Mouse (Mus musculus): ENCODE data around the gene Btbd9.
A peak's percentile ranks its signal among the peaks of the same experiment; 100 is the strongest.

The Btbd9 gene

DNA sequence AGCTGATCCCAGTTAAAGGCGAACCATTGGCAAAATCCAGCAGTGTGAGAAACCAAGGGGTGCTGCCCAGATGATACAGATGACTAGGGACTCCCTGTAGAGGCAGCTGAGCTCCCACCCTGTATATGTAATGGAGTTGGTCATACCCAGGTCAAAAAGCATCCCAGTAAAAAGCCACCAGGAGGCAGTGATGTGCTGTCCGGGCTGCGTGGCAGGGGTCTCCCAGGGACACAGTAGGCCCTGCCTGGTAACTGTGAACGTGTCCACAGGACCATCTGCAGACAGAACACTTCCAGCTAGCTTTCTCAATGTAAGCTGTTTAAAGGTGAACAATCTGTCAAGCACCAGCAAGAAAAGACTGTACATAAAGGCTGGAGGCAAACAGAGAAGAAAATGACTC lies 343.6 kb downstream of the Btbd9 start:
- no peak for DNase-seq

DNA sequence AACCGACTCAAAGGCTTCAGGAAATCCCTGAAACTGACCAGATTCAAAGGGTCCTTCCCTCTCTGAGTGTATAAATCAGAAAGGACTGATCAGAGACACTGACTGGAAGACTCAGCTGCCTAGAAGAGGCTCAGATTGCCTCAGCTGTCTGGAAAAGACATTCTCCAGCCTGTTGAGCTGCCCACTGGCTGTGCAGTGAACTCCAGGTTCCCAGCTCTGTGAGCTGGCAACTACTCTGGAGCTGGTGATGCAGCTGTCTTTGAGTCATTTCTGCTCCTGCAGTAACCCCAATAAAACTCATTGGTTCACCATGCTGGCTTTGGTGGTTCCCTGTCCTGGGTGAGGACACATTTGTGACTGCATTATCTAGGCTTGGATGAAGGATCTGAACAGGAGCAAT lies 344.8 kb downstream of the Btbd9 start:
- no peak for DNase-seq

- DNase-seq, result no peak
These were observed 345.9 kb downstream of the Btbd9 start for GRCm38 (mm10) chr17:30230428-30230827.

- DNase-seq, result no peak
These were observed 347.7 kb downstream of the Btbd9 start for GRCm38 (mm10) chr17:30228439-30229215.

DNA sequence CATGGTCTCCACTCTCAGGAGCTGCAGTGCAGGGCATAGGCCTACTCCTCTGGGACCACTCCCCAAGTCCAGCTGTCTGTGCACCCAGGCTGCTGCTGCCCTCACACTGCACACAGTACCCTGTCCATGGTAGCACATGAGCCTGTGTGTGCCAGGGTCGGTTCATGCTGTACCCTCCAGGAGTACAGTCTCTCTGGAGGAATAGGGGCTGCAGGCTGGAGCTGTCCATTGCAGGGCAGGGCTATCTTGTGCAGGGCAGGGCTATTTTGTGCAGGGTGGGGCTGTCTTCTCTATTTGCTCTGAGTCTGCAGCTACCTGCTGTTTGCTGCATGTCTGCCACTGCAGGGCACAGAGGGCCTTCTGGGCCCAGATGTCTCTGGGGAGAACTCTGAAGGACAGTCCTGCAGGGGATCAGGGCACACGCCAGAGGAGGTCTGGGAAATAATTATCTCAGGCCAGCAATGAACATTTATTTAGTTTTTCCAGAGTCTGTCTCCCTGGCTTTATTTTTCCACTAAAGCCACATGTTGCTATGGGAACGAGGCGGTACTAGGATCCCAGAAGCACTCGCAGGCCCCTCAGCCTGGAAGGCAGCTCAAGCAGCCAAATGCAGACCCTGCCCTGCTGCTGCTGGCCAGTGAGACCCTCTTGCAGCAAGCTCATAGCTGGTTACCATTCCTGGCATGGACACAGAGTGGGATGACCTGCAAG lies 351.1 kb downstream of the Btbd9 start:
- no peak for DNase-seq

DNA sequence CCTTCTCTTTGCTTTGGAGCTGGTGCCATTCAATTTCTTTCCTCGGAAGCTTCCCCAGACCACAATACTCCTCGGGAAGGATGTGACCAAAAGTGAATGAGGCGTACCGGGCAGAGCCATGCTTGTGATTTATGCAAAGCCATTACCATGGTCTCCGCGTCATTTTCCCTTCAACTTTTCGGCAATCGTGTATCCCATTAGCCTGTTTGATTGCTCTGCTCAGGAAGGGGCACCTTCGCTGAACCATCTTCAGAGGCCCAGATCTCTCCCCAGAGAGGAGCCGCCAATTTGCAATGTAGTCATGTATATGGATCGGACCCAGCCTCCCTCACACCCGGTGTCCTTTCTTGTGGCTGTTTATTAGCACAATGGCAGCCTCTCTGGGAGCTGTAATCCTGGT lies 353.5 kb downstream of the Btbd9 start:
- no peak for DNase-seq

DNA sequence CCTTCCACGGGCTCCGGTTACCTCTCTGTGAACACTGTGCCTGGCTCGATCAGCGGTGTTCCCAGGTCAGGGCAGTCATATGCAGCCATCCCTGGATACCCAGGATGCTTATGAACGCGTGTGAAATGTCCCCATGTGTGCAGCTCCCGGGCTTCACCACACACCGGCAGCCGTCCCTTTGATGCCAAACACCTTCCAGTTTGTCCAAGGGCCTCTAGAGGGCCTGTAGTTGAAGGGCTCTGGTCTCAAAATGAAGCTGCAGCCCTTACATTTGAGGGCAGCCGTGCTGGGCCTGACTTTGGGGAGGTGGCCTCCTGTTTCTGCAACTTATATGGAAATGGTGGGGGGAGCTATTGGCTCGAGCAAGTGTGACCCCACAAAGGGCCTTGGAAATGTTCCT lies 353.9 kb downstream of the Btbd9 start:
- no peak for DNase-seq

DNA sequence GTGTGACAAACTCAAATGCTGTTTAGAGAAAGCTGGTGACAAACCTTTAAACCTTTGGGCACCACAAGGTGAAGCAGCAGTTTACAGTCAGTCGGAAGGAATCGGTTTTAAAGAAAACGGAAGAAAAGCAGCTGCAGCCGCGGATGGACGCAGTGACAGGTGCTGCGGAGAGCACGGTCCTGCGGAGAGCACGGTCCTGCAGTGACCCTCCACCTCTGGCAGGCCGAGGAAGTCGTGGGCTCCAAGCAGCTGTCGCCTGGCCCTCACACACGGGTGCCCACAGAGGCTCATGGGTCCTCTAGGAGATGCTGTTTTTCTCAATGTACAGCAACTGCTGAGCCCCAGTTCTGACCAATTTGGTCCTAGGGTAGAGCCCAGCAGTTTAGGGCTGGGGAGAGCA lies 354.6 kb downstream of the Btbd9 start:
- no peak for DNase-seq

GRCm38 (mm10) chr17:30215741-30216140 lies 360.5 kb downstream of the Btbd9 start:
- DNase-seq, result no peak

DNA sequence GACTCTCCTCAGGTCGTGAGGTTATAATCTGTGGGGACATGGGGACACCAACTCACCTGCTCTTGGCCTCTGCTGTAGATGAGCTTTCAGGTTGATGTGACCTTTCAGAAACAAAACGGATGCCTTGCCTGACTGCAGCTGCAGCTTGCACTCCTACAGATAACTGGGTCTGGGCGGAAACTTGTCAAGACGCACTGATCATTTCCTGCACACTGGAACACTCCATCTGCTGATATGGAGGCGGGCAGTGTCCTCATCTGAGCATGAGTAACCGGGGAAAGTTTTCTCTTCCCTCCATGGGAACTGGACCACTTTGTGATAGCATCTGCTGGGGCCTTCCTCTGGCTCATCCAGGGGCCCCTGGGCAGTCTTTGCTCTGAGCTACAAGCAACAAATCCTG lies 361.9 kb downstream of the Btbd9 start:
- DNase-seq, result no peak

DNA sequence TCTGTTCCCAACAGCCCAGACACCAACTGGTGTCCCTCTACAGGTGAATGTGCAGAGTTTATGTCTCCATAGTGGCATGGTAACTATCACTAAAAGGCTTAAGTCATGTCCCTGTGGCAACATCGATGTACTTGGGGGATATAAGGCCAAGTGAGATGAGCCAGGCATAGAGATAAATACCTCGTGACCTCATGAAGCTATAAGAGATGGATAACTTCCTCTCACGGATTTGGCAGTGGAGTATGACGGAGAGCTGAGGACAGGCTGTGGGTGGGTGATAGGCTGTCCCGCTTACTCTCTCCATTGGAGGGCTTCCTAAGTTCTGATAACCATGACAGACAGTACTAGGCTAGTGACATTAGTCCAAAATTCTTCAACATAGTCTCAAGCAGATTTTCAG lies 362.9 kb downstream of the Btbd9 start:
- DNase-seq, result no peak

- DNase-seq, result no peak
These were observed 363.6 kb downstream of the Btbd9 start for GRCm38 (mm10) chr17:30212647-30213046.

- peak; percentile 53 for DNase-seq
These were observed 365.4 kb downstream of the Btbd9 start for GRCm38 (mm10) chr17:30210936-30211335.

GRCm38 (mm10) chr17:30210262-30210661 lies 366.0 kb downstream of the Btbd9 start:
- no peak for DNase-seq

DNA sequence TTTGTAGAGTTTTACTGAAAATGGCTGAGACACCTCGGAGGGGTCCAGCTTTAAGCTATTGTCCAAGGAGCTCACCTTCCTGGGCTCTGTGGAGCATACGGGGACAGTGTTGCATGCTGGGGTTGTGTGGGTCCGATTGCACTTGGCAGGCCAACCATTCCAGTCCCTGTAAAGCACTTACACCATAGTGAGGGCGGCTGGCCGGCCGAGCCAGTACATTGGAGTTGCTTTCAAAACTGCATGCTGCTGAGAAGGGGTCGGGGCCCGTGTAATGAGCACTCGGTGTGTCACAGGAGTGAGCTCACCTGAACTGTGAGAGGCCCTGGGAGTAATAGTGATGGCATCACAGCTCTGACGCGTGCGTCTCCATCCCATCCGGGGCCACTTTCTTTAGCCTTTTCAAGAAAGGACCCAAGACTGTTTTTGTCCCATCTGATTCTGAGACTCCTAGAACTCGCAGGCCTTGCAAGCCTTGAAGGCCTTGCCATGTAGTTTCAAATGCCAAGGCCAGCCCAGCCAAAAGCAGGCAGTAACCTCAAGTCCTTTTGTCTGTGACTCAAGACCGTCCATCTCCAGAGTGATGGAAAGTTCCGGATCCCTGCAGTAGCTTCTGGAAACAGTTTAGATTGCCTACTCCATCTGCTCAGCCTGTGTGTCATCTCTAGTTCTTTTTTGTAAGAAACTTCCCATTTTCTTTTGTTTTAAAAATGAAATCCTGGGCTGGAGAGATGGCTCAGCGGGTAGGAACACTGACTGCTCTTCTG lies 371.0 kb downstream of the Btbd9 start:
- no peak for DNase-seq

DNA sequence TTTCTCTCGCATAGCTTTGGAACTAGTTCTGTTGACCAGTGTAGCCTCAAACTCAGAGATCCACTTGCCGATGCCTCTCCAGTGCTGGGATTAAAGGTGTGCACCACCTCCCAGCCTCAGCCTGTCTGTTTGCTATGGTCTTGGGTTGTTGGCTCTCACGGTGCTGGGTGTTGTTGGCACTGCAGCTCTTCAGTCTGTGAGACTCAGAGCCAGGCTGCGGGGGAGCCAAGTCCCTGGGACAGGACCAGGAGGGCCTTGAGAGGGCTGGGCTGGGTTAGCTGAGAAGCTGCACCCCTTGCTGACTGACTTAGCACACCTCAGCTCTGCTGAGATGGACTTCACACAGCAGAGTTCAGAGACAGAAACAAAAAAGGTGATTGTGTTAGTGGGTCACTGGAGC lies 376.0 kb downstream of the Btbd9 start:
- no peak for DNase-seq

GRCm38 (mm10) chr17:30199374-30200247 lies 376.7 kb downstream of the Btbd9 start:
- DNase-seq, result no peak

DNA sequence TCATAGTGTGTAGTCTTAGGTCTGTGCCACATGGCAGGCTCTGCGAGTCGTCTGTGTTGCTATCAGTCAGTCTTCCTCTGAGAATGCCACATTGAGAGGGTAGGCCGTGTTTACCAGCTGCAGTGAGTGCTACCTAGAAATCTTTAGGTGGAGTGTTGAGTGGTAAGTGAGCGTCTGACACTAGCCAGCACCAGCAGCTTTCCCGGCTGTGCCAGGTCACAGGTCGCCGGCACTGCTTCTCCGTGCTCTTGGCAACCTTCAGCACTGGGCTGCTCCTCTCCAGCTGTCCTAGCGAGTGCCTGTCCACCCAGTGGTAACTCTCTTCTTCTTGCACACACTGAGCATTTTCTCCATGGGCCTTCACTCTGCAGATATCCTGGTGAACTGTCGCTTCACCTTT lies 377.9 kb downstream of the Btbd9 start:
- DNase-seq, result no peak

DNA sequence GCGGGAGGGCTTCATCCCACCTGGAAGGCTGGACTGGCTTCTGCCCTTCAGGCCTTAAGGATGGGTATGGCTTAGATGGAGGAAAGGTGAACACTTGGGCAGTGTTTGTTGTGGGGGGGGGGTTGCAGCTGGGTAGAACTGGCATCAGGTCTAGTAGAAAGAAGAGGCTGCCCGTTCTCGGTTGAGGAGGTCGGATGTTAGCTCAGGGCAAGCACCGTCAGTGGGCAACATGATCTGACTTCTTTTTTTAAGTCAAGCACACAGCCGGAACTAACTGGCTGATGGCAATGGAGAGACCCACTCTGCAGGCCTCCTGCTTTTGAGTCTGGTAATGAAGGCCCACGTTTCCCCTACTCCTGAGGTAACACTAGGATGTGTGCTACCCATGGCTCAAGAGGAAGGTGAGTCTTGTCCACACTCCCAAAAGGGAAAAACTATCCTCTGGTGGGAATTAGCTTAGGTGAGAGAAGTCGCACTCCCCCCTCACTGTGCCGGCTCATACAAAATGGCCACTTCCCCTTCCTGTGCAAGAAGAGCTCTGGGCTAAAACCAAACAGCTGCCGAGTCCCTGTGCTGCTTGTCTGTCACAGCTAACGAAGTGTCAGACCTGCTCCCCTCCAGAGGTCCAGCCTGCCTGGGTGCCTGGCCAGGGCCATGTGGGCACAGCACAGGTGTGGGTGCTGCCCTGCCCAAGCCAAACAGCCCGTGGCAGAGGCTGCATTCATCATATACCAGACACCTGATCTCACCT lies 378.8 kb downstream of the Btbd9 start:
- no peak for DNase-seq

DNA sequence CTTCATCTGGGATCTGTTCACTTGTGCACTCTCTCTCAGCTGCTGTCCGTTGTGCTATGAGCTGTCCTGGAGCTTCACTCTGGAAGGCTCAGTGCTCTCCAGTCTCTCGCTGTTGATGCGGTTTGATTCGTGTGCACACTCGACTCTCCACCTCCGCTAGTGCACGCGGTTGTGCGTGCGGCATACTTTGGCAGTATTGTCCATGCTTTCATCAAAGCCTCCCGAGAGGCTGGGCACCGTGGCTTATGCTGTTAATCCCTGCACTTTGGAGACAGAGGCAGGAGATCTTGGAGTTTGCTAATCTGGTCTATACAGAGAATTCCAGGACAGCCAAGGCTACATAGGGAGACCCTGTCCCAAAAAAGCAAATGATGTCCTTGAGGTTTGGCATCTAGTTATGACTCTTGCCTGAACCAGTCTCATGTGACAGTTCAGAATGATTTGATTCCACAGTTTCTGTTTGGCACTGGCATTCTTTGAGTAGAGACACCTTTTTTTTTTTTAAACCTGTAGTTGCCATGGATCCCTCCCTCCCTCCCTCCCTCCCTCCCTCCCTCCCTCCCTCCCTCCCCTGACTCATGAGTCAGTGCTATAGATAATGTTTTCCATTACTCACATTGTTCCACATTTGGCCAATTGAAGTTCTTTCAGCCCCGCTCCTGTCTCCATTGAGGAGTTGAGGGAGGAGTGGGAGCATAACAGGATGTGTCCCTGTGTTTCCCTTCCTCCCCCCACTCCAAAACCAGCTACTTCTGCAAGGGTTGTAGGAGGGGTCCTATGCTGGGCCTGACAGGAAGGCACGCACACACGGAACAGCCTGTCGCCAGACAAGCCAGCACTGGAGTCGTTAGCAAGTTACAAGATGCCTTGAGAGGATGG lies 379.6 kb downstream of the Btbd9 start:
- DNase-seq, result peak; percentile 1

DNA sequence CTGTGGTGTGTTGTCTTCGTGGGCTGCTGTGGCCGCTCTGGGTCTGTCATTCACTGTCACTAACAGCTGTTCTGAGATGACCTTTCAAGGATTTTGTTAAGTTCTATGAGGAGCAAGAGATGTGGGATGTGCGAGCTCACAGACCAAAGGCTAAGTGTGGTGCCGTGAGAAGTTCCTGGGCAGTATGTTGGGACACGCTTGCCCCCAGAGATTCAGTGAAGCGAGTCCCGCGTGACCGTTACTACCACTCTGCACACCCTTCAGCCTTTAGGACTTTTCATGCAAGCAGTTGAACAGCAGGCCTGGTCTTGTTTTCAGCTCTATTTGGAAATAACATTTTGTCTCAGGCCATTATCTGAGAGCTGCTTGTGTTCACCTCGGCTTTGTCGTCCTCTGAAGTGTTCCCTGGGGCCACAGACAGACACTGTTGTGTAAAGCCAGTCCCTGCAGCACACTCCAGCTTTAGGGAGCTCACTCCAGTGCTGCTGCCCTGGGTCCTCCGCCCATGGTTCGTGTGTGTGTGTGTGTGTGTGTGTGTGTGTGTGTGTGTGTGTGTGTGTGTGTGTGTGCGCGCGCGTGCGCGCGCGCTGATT lies 380.6 kb downstream of the Btbd9 start:
- DNase-seq, result peak; percentile 1
